Mouse (Mus musculus) liver, embryonic 13.5 days (tissue): Measurements from ENCODE around the gene Olfml2b. TPM values are rescaled to one million over a fixed set of nuclear protein-coding genes. Genes with fewer than 3 reads are reported as not detected.
A peak's percentile ranks its signal among the peaks of the same experiment; 100 is the strongest.

Source experiments
- ATAC-seq: fragments of 200-750 bp; cut with Nextera tagmentation; 2 replicates; pipeline ENCODE4 v1.8.0; 2017; ENCODE audit warnings: low read depth, mild to moderate bottlenecking, moderate number of reproducible peaks, moderate library complexity
- DNase-seq: peaks from one replicate; pipeline ENCODE4 v3.0.0; 2022
- H3K27ac ChIP-seq: fragments of 300-500 bp; sonication (generic); 2 replicates; pipeline ENCODE4 v1.5.1; 2015; ENCODE audit warnings: moderate library complexity, mild to moderate bottlenecking, inconsistent platforms
- H3K27me3 ChIP-seq: fragments of 300-500 bp; sonication (generic); 2 replicates; pipeline ENCODE4 v1.6.1; 2015; ENCODE audit warnings: mild to moderate bottlenecking, inconsistent platforms
- H3K36me3 ChIP-seq: fragments of 300-500 bp; sonication (generic); 2 replicates; pipeline ENCODE4 v1.6.1; 2015; ENCODE audit warnings: mild to moderate bottlenecking, inconsistent platforms
- H3K4me1 ChIP-seq: fragments of 300-500 bp; sonication (generic); replicated peaks from 2 replicates; pipeline ENCODE4 v1.6.1; 2015; ENCODE audit warnings: inconsistent platforms
- H3K4me2 ChIP-seq: fragments of 300-500 bp; sonication (generic); 2 replicates; pipeline ENCODE4 v1.6.1; 2015; ENCODE audit warnings: inconsistent platforms, mild to moderate bottlenecking, moderate library complexity
- H3K4me3 ChIP-seq: fragments of 300-500 bp; sonication (generic); replicated peaks from 2 replicates; pipeline ENCODE4 v1.5.1; 2015; ENCODE audit warnings: mild to moderate bottlenecking, inconsistent platforms
- H3K9ac ChIP-seq: fragments of 300-500 bp; sonication (generic); 2 replicates; pipeline ENCODE4 v1.6.1; 2015; ENCODE audit warnings: mild to moderate bottlenecking, inconsistent platforms
- H3K9me3 ChIP-seq: fragments of 300-500 bp; sonication (generic); replicated peaks from 2 replicates; pipeline ENCODE4 v1.6.1; 2016; ENCODE audit warnings: inconsistent platforms
- WGBS: fragments of 180-500 bp; shearing (Covaris S2); methylation state at CpG from one replicate; pipeline ENCODE4 v1.1.7; 2015; ENCODE audit not compliant: insufficient replicate concordance; 5-methylcytosine and 5-hydroxymethylcytosine counted together
- polyA plus RNA-seq: library from polyadenylated mRNA; unstranded; fragments of >200 nt; fragmentation: Nextera tagmentation; extraction: Ambion mirVana; gene quantifications from 2 replicates; pipeline ENCODE4 v1.2.1, GENCODE M21; 2015

The Olfml2b gene
- polyA plus RNA-seq, 1 experiment from 2014 or later = 1.3 TPM

GRCm38 (mm10) chr1:170709481-170709880 is 65.1 kb downstream of the Olfml2b start:
- Histone ChIP-seq H3K27me3 (no peaks in the 10 kb centered on the region), H3K4me3 (no peak overlapping the region), H3K9ac (no peak overlapping the region), H3K4me1 (peaks cover 10% of the 10 kb centered on the region), H3K9me3 (no peaks in the 10 kb centered on the region), H3K27ac (no peak overlapping the region), H3K36me3 (peaks cover 14% of the 10 kb centered on the region), H3K4me2 (no peak overlapping the region)
- ATAC-seq = peak; percentile 71
- peak; percentile 23 for DNase-seq
- WGBS = 31% methylated on average over 8 of the region's 8 CpGs

- Histone ChIP-seq H3K4me3 (no peak overlapping the region), H3K9me3 (no peaks in the 10 kb centered on the region), H3K4me2 (no peak overlapping the region), H3K27ac (no peak overlapping the region), H3K36me3 (peaks cover 14% of the 10 kb centered on the region), H3K4me1 (peaks cover 10% of the 10 kb centered on the region), H3K27me3 (no peaks in the 10 kb centered on the region), H3K9ac (no peak overlapping the region)
- WGBS = 31% methylated on average over 3 of the region's 3 CpGs
- DNase-seq (no peak), ATAC-seq (peak; percentile 54)
These were observed 65.6 kb downstream of the Olfml2b start for GRCm38 (mm10) chr1:170709969-170710368.

GRCm38 (mm10) chr1:170711731-170712130 is 67.4 kb downstream of the Olfml2b start:
- Histone ChIP-seq H3K9me3 (no peaks in the 10 kb centered on the region), H3K4me3 (no peak overlapping the region), H3K9ac (no peak overlapping the region), H3K4me2 (no peak overlapping the region), H3K27ac (no peak overlapping the region), H3K4me1 (peaks cover 10% of the 10 kb centered on the region), H3K27me3 (no peaks in the 10 kb centered on the region), H3K36me3 (peaks cover 14% of the 10 kb centered on the region)
- no peak for DNase-seq
- 85% methylated on average over 7 of the region's 7 CpGs for WGBS
- ATAC-seq = no peak

DNA sequence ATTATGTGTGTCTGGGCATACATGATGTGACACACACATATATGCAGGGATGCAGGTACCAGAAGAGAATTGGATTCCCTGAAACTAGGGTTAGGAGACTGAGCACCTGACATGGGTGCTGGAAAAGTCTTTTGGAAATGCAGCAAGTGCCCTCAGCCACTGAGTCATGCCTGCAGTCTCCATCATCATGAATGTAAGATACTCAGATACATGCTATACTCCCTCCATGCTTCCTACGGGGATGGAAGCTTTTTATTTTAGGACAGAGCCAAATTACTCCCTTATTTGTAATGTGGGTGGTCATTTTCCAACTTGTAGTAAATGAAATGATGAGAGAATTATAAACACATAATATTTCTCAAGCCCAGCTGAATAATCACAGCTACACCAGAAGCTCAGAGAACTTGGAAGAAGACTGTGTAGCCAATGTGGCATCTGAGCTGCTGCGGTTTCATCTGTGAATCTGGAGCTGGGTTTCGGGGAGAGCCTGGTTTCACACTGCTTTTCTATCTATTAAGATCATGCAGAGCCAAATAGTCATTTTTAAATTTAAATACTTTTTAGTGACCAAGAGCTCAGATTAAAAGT is 73.0 kb downstream of the Olfml2b start:
- no peak for ATAC-seq
- no peak overlapping the region for H3K27ac ChIP-seq
- no peaks in the 10 kb centered on the region for H3K4me1 ChIP-seq
- DNase-seq = no peak
- 81% methylated on average over 3 of the region's 3 CpGs for WGBS
- no peak overlapping the region for H3K4me2 ChIP-seq
- no peak overlapping the region for H3K9ac ChIP-seq
- no peaks in the 10 kb centered on the region for H3K9me3 ChIP-seq
- no peaks in the 10 kb centered on the region for H3K27me3 ChIP-seq
- H3K36me3 ChIP-seq = no peaks in the 10 kb centered on the region
- H3K4me3 ChIP-seq = no peak overlapping the region

DNA sequence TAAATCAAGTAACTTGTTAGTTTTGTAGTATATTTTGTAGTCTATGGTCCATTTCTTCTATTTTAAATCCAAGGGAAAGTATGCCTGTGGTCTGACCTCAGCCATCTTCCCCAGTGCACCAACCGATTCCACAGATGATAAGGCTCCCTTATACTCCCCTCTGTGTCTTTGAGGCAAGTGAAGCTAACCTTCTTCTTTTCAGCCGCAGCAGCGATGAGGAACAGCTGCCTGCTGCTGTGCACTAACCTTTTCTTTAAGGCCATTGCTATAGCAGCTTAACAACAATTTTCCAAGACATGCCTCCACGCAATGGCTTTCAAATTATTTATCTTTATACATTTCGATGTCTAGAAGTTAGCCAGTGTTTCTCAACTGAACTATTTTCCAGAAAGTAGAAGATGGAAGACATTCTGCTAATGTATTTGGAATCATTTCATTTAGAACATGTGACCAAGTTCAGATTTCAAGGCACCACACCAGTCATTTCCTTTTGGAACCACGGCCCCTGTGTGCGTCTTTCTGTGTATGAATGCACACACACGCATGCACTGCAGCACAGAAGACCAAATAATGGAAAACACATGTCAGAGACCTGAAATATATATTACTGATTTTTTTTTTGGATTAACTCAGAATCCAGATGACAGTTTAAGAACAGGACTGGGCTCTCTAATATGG is 73.9 kb downstream of the Olfml2b start:
- no peaks in the 10 kb centered on the region for H3K36me3 ChIP-seq
- no peak for ATAC-seq
- H3K27ac ChIP-seq = no peak overlapping the region
- no peaks in the 10 kb centered on the region for H3K27me3 ChIP-seq
- no peak overlapping the region for H3K4me3 ChIP-seq
- no peak overlapping the region for H3K4me2 ChIP-seq
- no peaks in the 10 kb centered on the region for H3K4me1 ChIP-seq
- WGBS = 60% methylated on average over 8 of the region's 8 CpGs
- H3K9me3 ChIP-seq = no peaks in the 10 kb centered on the region
- H3K9ac ChIP-seq = no peak overlapping the region
- no peak for DNase-seq

DNA sequence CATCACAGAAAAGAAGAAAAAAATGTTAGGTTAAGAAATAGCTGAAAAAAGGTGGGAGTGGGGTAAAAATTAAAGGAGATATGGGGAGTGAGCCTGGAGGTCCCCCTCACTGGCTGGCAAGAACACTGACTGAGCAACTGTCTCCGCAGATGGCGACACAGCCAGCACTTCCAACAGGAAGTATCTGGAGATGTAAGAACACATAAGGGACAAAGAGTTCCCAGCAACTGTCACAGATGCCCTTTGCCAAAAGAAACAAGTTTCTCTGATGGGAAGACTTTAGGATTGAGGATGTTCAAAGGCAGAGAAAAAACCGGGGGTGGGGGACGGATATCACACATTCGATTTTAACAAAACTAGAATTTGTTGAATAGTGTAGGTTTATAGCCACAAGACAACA is 77.2 kb downstream of the Olfml2b start:
- H3K27me3 ChIP-seq = no peaks in the 10 kb centered on the region
- no peaks in the 10 kb centered on the region for H3K36me3 ChIP-seq
- no peak for ATAC-seq
- no peak overlapping the region for H3K4me2 ChIP-seq
- 79% methylated on average over 5 of the region's 5 CpGs for WGBS
- no peak for DNase-seq
- no peak overlapping the region for H3K9ac ChIP-seq
- H3K27ac ChIP-seq = no peak overlapping the region
- H3K4me1 ChIP-seq = 0 out of 2 replicates have a peak, but pooled peaks cover 3% of the 10 kb centered on the region
- H3K4me3 ChIP-seq = no peak overlapping the region
- no peaks in the 10 kb centered on the region for H3K9me3 ChIP-seq

- Histone ChIP-seq H3K4me1 (0 out of 2 replicates have a peak, but pooled peaks cover 3% of the 10 kb centered on the region), H3K4me2 (no peak overlapping the region), H3K36me3 (peaks cover 2% of the 10 kb centered on the region), H3K9ac (no peak overlapping the region), H3K4me3 (no peak overlapping the region), H3K27me3 (no peaks in the 10 kb centered on the region), H3K9me3 (no peaks in the 10 kb centered on the region), H3K27ac (no peak overlapping the region)
- WGBS = 59% methylated on average over 6 of the region's 6 CpGs
- DNase-seq (no peak), ATAC-seq (no peak)
These were observed 84.2 kb downstream of the Olfml2b start for GRCm38 (mm10) chr1:170728524-170728923.

DNA sequence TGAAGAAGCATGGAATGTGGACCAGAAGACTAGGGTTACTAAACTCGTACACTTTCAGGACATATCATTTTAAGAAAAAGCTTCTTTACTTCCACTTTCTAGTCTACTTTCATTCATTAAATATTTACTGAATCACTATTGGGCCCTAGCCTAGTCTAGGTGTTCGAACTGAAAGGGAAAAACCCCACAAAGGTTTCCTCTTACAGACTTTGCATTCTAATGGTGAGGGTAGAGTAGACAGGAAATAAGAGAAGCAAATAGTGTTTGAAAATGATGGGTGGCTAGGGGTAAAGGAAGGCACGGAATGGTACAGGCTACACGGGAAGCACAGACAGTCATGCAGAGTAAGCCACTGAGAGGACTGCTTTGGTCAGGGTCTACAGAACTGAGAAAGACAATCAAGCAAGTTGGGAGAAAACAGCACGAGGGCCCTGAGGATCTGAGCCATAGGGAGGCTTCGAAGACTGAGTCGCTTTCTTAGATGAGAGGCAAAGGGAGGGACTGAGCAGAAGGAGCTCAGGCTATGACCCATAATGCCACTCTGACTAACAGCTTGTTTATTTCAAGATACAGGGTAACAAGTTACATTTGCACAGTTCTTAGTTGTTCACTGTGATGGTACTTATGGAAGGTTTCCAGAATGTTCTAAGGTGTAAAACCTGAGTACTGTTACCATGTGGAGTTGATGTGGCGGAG is 85.1 kb downstream of the Olfml2b start:
- Histone ChIP-seq H3K36me3 (peaks cover 5% of the 10 kb centered on the region), H3K9ac (no peak overlapping the region), H3K27ac (no peak overlapping the region), H3K9me3 (no peaks in the 10 kb centered on the region), H3K4me2 (no peak overlapping the region), H3K4me1 (0 out of 2 replicates have a peak, but pooled peaks cover 1% of the 10 kb centered on the region), H3K4me3 (no peak overlapping the region), H3K27me3 (no peaks in the 10 kb centered on the region)
- DNase-seq (no peak), ATAC-seq (no peak)
- WGBS = 76% methylated on average over 8 of the region's 8 CpGs

DNA sequence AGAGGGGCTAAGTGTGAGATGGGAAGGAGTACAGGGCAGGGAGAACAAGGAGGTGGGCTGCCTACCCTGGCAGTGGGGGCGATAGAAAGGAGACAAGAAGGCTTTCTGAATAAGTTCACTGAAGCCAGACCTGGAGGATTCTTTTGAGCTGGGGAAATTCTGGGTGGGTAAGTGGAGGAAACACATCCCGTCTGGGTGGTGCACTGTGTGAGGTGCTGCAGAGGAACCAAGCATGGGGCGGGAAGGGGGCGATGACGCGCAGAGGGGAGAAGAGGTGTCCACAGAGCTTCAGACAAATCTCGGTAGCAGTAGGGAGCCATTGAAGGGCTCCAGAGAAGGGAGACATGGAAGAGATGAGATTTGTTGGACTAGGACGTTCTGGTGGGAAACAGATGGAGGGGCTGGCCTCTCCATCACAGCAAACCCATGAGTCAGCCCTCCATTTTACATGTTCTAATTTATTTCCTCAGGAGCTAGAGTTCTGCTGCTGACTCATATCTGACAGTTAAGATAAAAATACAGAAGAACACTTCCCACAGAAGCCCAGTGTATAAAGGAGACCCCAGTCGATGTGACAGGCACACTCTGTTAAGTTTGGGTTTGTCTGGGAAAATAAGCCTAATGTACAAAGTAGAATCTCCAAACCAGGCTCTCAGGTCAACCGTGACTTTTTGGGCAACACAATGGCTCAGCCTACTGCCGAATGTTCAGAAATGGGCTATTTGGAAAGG is 87.7 kb downstream of the Olfml2b start:
- DNase-seq (no peak), ATAC-seq (no peak)
- H3K4me3 ChIP-seq = no peak overlapping the region
- H3K4me2 ChIP-seq = no peak overlapping the region
- peaks cover 5% of the 10 kb centered on the region for H3K36me3 ChIP-seq
- H3K9ac ChIP-seq = no peak overlapping the region
- H3K9me3 ChIP-seq = no peaks in the 10 kb centered on the region
- WGBS = 69% methylated on average over 11 of the region's 11 CpGs
- H3K27ac ChIP-seq = no peak overlapping the region
- no peaks in the 10 kb centered on the region for H3K4me1 ChIP-seq
- no peaks in the 10 kb centered on the region for H3K27me3 ChIP-seq
